Mouse (Mus musculus): Measurements from ENCODE around the gene Rxrg. TPM values are rescaled to one million over a fixed set of nuclear protein-coding genes. Genes with fewer than 3 reads are reported as not detected.

Gene Rxrg
- total and polyA plus RNA-seq, 2 experiments from 2014 or later, result 3.0 to 4.7 TPM

DNA sequence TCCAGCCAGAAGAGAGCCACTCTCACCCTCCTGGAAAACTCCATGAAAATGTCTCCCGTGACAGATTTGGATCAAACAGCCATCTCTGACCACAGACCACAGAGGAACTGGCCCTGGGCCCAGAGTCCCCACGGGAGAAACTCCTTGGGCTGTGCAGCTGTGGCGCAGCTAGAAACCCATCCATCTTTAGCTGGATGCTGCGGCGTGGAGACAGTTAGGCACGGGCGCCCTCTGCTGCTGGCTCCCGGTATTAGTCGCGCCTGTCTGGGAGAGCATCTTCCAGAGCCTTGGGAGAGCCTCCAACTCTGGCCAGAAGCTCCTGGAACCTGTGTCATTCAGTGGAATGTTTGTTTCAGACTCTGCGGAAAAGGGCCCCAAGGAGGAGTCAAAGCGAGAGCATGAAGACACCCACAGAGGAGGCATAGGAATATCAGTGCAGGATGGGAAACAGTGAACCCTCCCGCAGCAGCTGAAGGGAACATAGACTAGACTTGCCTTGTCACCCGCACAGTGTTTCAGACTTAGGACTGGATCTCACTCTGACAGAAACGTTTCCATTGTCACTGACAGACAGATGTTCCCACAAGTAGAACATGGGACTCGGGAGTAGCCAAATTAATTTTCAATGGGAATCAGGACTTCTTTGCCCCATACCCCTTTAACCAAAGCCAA lies 46.8 kb downstream of the Rxrg start:
- TF ChIP-seq EP300 (IDR thresholded peaks at IDR 0.05; ENCODE audit: low read depth), result no peak
- TF ChIP-seq CTCF (IDR thresholded peaks at IDR 0.05; ENCODE audit: low read depth), result peak; percentile 81
- H3K27ac ChIP-seq (ENCODE audit: low read depth), result no peak overlapping the region
- DNase-seq (ENCODE audit: low spot score) (peak; percentile 67), ATAC-seq (ENCODE audit: insufficient read depth, low read depth) (peak; percentile 58)
- H3K9me3 ChIP-seq (replicated peaks; ENCODE audit: control insufficient read depth, low read length), result no peaks in the 10 kb centered on the region
- H3K27me3 ChIP-seq (ENCODE audit: control insufficient read depth, insufficient read depth, low read length), result peaks cover 28% of the 10 kb centered on the region
- no peak overlapping the region for H3K4me2 ChIP-seq (ENCODE audit: low read depth, low read length)
- H3K9ac ChIP-seq (replicated peaks; ENCODE audit: low read depth, low read length), result no peak overlapping the region
- no peak overlapping the region for H3K4me3 ChIP-seq (ENCODE audit: low read depth, low read length)
- H3K36me3 ChIP-seq (replicated peaks; ENCODE audit: control insufficient read depth, insufficient read depth, low read length), result no peaks in the 10 kb centered on the region
- no peaks in the 10 kb centered on the region for H3K4me1 ChIP-seq (ENCODE audit: control insufficient read depth, insufficient read depth)
- WGBS, result 16% methylated on average over 16 of the region's 16 CpGs

DNA sequence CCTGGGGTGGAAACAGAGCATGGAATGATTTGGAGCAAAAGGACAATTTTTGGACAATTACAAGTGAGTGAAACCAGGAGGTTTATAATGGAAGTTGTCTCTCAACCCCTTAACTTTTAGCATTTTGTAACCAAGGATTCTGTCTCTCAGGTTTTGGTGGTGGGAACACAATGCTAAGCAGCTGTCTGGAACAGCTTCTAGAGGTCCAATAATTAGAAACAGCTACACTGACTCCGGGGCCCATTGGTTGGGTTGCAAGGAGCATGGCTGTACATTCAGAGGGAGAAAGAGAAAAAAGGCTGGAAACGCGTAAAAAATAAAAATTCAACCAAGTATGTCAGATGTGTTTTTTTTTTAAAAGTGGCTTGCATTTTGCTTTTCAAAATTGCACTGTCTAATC lies 50.5 kb downstream of the Rxrg start:
- H3K4me3 ChIP-seq (ENCODE audit: low read depth, low read length), result no peak overlapping the region
- no peak overlapping the region for H3K27ac ChIP-seq (ENCODE audit: low read depth)
- H3K27me3 ChIP-seq (ENCODE audit: control insufficient read depth, insufficient read depth, low read length), result peaks cover 16% of the 10 kb centered on the region; the same call in 1 of the 2 replicates
- no peak overlapping the region for H3K4me2 ChIP-seq (ENCODE audit: low read depth, low read length)
- H3K9ac ChIP-seq (replicated peaks; ENCODE audit: low read depth, low read length), result no peak overlapping the region
- 82% methylated on average over 3 of the region's 3 CpGs for WGBS
- no peak for ATAC-seq (ENCODE audit: insufficient read depth, low read depth)
- no peaks in the 10 kb centered on the region for H3K9me3 ChIP-seq (replicated peaks; ENCODE audit: control insufficient read depth, low read length)
- DNase-seq (ENCODE audit: low spot score), result no peak
- no peaks in the 10 kb centered on the region for H3K4me1 ChIP-seq (ENCODE audit: control insufficient read depth, insufficient read depth)
- no peaks in the 10 kb centered on the region for H3K36me3 ChIP-seq (replicated peaks; ENCODE audit: control insufficient read depth, insufficient read depth, low read length)
- TF ChIP-seq CTCF (IDR thresholded peaks at IDR 0.05; ENCODE audit: low read depth) (no peak), EP300 (IDR thresholded peaks at IDR 0.05; ENCODE audit: low read depth) (no peak)

DNA sequence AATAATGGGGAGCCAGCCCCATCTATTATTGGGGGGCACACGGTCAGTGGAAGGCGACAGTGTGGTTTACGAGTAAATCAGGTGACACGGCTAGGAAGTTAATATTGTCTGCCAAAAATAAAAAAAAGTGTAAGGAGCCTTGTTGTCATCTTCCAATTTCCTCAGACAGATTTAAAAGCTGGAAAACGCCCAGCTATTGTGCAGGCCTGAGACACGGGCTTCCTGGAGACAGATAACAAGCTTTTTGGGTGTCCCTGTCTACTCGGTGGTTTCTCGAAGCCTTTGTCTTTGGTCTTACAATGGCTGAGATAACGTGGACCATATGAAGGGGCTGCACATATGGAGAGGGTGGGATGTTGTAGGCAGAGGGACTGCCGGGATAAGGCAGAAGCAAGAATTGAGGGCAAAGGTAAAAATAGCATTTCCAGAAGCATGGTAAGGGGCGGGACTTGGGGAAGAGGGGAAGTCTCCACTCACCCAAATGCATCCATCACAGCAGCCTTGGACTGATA lies 51.0 kb downstream of the Rxrg start:
- 53% methylated on average over 11 of the region's 11 CpGs for WGBS
- no peak overlapping the region for H3K4me3 ChIP-seq (ENCODE audit: low read depth, low read length)
- no peak overlapping the region for H3K27ac ChIP-seq (ENCODE audit: low read depth)
- TF ChIP-seq EP300 (IDR thresholded peaks at IDR 0.05; ENCODE audit: low read depth) (no peak), CTCF (IDR thresholded peaks at IDR 0.05; ENCODE audit: low read depth) (no peak)
- H3K27me3 ChIP-seq (ENCODE audit: control insufficient read depth, insufficient read depth, low read length), result peaks cover 13% of the 10 kb centered on the region; the same call in 1 of the 2 replicates
- no peak overlapping the region for H3K4me2 ChIP-seq (ENCODE audit: low read depth, low read length)
- H3K9ac ChIP-seq (replicated peaks; ENCODE audit: low read depth, low read length), result no peak overlapping the region
- H3K36me3 ChIP-seq (replicated peaks; ENCODE audit: control insufficient read depth, insufficient read depth, low read length), result no peaks in the 10 kb centered on the region
- no peak for DNase-seq (ENCODE audit: low spot score)
- H3K9me3 ChIP-seq (replicated peaks; ENCODE audit: control insufficient read depth, low read length), result no peaks in the 10 kb centered on the region
- ATAC-seq (ENCODE audit: insufficient read depth, low read depth), result 0 out of 2 replicates have a peak, but pooled peaks have one; percentile 37
- no peaks in the 10 kb centered on the region for H3K4me1 ChIP-seq (ENCODE audit: control insufficient read depth, insufficient read depth)

DNA sequence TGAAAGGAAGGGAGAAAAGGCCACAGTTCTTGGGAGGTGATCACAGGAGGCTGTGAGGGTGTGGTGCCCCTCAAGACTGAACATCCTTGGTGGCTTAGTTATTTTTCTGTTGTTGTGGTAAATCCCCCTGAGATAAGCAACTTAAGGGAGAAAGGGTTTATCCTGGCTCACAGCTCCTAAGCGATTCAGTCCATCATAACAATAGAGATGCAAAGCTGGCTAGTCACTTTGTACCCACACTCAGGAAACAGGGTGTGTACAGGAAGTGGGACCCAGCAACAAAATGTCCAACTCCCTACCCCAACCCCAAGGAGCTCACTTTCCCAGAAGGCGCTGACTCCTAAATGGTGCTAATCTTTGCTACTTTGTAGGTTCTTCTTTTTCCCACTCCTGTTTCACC lies 54.2 kb downstream of the Rxrg start:
- no peak overlapping the region for H3K4me2 ChIP-seq (ENCODE audit: low read depth, low read length)
- no peak overlapping the region for H3K9ac ChIP-seq (replicated peaks; ENCODE audit: low read depth, low read length)
- H3K27ac ChIP-seq (ENCODE audit: low read depth), result no peak overlapping the region
- no peak for TF ChIP-seq EP300 (IDR thresholded peaks at IDR 0.05; ENCODE audit: low read depth)
- no peak for TF ChIP-seq CTCF (IDR thresholded peaks at IDR 0.05; ENCODE audit: low read depth)
- no peaks in the 10 kb centered on the region for H3K36me3 ChIP-seq (replicated peaks; ENCODE audit: control insufficient read depth, insufficient read depth, low read length)
- H3K4me3 ChIP-seq (ENCODE audit: low read depth, low read length), result no peak overlapping the region
- DNase-seq (ENCODE audit: low spot score) (no peak), ATAC-seq (ENCODE audit: insufficient read depth, low read depth) (no peak)
- WGBS, result 70% methylated on average over 2 of the region's 2 CpGs
- 0 out of 2 replicates have a peak, but pooled peaks cover 3% of the 10 kb centered on the region for H3K27me3 ChIP-seq (ENCODE audit: control insufficient read depth, insufficient read depth, low read length)
- H3K9me3 ChIP-seq (replicated peaks; ENCODE audit: control insufficient read depth, low read length), result no peaks in the 10 kb centered on the region
- H3K4me1 ChIP-seq (ENCODE audit: control insufficient read depth, insufficient read depth), result no peaks in the 10 kb centered on the region

DNA sequence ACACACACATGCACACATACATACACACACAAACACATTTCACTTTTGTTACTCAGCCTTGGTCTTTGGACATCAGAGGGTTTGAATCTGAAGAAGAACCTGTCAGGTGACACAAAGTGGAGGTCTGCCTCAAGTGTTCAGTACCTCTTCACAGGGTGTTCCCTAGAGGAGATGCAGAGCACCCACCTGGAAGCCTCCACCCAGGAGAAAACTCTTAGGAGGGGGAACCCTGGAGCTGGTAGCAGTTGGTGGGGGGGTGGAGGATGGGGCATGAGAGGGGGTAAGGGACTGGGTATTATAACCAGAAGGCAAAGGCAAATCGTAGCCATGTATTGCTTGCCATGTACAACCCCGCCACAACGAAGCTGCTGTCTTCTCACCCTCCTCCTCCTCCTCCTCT lies 60.9 kb downstream of the Rxrg start:
- no peak for DNase-seq (ENCODE audit: low spot score)
- WGBS, result 85% methylated on average over 3 of the region's 3 CpGs

More for the DNA sequence above, 60.9 kb downstream of the Rxrg start:
- Histone ChIP-seq H3K36me3 (replicated peaks; ENCODE audit: control insufficient read depth, insufficient read depth, low read length) (no peaks in the 10 kb centered on the region), H3K27me3 (ENCODE audit: control insufficient read depth, insufficient read depth, low read length) (peaks cover 42% of the 10 kb centered on the region), H3K9ac (replicated peaks; ENCODE audit: low read depth, low read length) (no peak overlapping the region), H3K9me3 (replicated peaks; ENCODE audit: control insufficient read depth, low read length) (no peaks in the 10 kb centered on the region), H3K4me3 (ENCODE audit: low read depth, low read length) (no peak overlapping the region), H3K4me1 (ENCODE audit: control insufficient read depth, insufficient read depth) (no peaks in the 10 kb centered on the region), H3K27ac (ENCODE audit: low read depth) (no peak overlapping the region), H3K4me2 (ENCODE audit: low read depth, low read length) (no peak overlapping the region)
- TF ChIP-seq CTCF (IDR thresholded peaks at IDR 0.05; ENCODE audit: low read depth), result no peak
- no peak for TF ChIP-seq EP300 (IDR thresholded peaks at IDR 0.05; ENCODE audit: low read depth)
- no peak for ATAC-seq (ENCODE audit: insufficient read depth, low read depth)

Measured in heart, postnatal 0 days (tissue).